Mouse (Mus musculus): ENCODE results near the gene Arl3. TPM values are rescaled to one million over a fixed set of nuclear protein-coding genes. Genes with fewer than 3 reads are reported as not detected.
A peak's percentile ranks its signal among the peaks of the same experiment; 100 is the strongest.

The Arl3 gene
- total RNA-seq (2014; rRNA removed) (66.2 and 71.1 TPM in 2 replicates), polyA plus RNA-seq (2015; fragmentation: Nextera tagmentation; extraction: Ambion mirVana) (220 and 224 TPM in 2 replicates)

DNA sequence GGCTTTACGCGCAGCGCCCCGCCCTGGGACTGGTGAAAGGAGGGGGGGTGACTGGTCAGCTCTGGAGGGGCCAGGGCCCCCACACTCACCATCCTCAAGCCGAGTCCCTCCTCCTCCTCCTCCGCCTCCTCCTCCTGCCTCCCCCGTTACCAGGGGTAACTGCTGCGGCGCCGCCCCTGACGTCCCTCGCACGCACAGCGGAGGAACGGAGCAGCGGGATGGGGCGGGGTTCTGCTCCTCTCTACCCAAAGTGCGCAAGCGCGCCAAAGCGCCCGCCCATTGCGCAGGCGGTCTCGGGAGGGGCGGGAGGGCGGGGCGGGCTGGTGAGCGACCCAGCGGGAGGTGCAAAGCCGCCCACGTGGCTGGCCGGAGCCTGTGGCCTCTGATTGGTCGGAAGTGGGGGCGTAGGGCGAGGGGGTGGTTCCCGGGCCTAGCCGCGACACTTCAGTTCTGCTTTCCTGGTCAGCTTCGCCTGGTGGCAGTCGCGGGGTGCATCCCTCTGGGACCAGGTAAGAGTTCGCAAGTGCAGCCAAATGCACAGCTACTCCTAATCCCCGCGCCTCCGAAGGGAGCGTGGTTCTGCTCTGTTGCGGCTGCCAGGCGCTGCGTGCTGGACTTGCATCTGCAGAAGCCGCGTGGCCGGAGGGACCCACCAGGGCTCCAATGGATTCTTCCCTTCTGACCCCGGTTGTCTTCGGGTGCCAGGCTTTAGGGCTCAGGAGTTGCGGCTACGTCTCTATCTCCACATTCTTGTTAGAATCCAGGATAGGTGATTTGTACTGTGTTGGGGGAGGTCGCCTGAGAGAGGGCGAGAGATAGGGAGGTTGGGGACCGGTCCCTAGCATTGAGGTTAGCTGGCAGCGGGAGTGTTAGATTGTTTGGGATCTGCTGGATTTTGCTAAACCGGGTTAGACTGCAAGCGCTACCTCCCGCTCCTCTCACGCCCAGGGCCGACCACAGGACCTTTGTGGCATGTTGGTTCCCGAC lies at the start of gene Arl3, which contains the start of gene Sfxn2:
Gene Arl3, minus strand, starts transcription at position 248 of the 987 bp plus-strand sequence.
Gene Sfxn2, plus strand, starts transcription at position 415 of the 987 bp plus-strand sequence.
- ATAC-seq = peak; percentile 98
- H3K27me3 ChIP-seq (ENCODE audit: insufficient read depth, low read length) = no peaks in the 10 kb centered on the region
- H3K4me2 ChIP-seq (ENCODE audit: low read depth, low read length) = peak within 1 kb of the TSS; percentile 58
- TF ChIP-seq CTCF (IDR thresholded peaks at IDR 0.05; ENCODE audit: low read depth) = peak; percentile 58
- peak within 1 kb of the TSS; percentile 82 for H3K4me3 ChIP-seq (ENCODE audit: low read length)
- H3K9ac ChIP-seq (replicated peaks; ENCODE audit: low read length) = peak within 1 kb of the TSS; percentile 81
- WGBS = under 1% methylated on average over 64 of the region's 67 CpGs
- H3K4me1 ChIP-seq (ENCODE audit: insufficient read depth, low read length) = peaks cover 15% of the 10 kb centered on the region
- H3K9me3 ChIP-seq (ENCODE audit: low read length) = no peaks in the 10 kb centered on the region
- H3K36me3 ChIP-seq (ENCODE audit: insufficient read depth, low read length) = no peaks in the 10 kb centered on the region
- peak; percentile 98 for DNase-seq (ENCODE audit: low spot score)
- H3K27ac ChIP-seq = peak within 1 kb of the TSS; percentile 85

DNA sequence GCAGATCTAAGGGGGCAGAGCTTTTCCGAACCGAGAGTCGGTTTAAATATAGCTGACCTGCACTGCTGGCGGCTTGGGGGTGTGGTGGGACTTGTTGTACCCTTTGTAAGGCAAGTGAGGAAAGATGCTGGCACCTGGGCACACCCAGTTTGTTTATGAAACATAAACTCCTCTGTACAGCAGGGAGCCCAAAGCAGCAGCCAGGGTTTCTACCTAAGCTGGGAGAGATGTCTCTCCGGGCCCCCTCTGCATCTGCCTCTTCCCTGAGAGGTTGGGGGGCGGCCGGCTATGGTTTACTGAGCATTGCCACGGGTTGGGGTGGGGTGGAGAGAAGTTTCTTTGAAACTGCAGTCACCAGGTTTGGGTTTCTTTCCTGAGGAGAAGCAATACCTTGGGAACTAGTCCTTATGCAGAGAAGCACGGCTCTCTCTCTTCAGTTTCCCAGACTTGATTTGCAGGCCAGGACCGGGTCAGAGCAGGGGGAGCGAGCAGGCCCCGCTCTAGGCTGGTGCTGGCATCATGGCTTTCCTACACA lies 49.7 kb upstream of the Arl3 start:
- Histone ChIP-seq H3K9me3 (ENCODE audit: low read length) (no peaks in the 10 kb centered on the region), H3K27me3 (ENCODE audit: insufficient read depth, low read length) (no peaks in the 10 kb centered on the region), H3K36me3 (ENCODE audit: insufficient read depth, low read length) (no peaks in the 10 kb centered on the region), H3K27ac (peak overlapping the region; percentile 2; the same call in 1 of the 2 replicates), H3K4me2 (ENCODE audit: low read depth, low read length) (peak overlapping the region; percentile 36; the same call in 1 of the 2 replicates), H3K4me3 (ENCODE audit: low read length) (no peak overlapping the region), H3K9ac (replicated peaks; ENCODE audit: low read length) (0 out of 2 replicates have a peak overlapping the region, but pooled peaks have one; percentile 18), H3K4me1 (ENCODE audit: insufficient read depth, low read length) (peaks cover 29% of the 10 kb centered on the region)
- no peak for TF ChIP-seq CTCF (IDR thresholded peaks at IDR 0.05; ENCODE audit: low read depth)
- WGBS = 33% methylated on average over 12 of the region's 12 CpGs
- DNase-seq (ENCODE audit: low spot score) (no peak), ATAC-seq (no peak)

DNA sequence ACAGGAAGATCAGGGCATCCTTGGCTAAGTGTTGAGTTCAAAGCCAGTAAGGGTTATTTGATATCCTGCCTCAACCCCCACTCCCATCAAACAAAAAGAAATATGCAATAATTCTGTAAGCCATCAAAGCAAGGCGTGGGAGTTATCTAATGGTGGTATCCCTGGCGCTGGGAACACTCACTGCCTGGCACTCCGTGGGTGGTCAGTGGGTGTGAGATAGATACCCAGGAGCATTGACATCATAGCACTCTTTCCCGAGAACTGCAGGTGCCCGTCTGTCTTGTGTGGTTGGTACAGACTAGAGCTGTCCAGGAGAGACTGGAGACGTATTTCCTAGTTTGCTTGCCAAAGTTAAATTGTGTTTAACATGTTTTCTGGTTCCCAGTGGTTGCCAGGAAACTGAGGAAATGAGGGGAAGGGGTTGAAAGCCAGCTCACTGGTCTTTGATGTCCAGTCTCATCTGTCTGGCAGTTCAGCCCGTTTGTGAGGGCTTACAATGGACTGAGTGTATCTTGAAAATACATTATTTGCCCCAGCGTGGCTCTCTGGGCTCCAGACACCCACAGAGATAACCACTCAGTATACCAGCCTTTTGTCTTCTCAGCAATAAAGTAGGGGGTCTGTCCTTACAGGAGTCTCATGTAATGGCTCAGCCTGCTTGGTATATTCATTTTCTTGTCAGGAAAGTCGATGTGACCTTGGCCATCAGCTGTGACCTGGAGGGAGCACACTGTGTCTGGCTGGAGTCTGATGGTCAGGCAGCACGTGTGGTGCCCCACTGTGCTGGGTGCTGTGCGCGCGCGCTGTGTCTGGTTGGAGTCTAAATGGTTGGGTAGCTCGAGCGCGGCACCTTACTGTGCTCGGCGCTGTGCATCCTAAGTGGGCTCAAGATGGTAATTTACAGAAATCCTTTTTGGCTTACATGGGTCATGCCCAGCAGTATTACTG lies 48.5 kb upstream of the Arl3 start:
- H3K36me3 ChIP-seq (ENCODE audit: insufficient read depth, low read length) = no peaks in the 10 kb centered on the region
- H3K27ac ChIP-seq = peak overlapping the region; percentile 41; the same call in 1 of the 2 replicates
- no peak for TF ChIP-seq CTCF (IDR thresholded peaks at IDR 0.05; ENCODE audit: low read depth)
- no peak overlapping the region for H3K9ac ChIP-seq (replicated peaks; ENCODE audit: low read length)
- DNase-seq (ENCODE audit: low spot score) = peak; percentile 62
- H3K4me3 ChIP-seq (ENCODE audit: low read length) = no peak overlapping the region
- H3K27me3 ChIP-seq (ENCODE audit: insufficient read depth, low read length) = no peaks in the 10 kb centered on the region
- H3K4me2 ChIP-seq (ENCODE audit: low read depth, low read length) = no peak overlapping the region
- WGBS = 34% methylated on average over 19 of the region's 19 CpGs
- ATAC-seq = peak; percentile 61
- no peaks in the 10 kb centered on the region for H3K9me3 ChIP-seq (ENCODE audit: low read length)
- peaks cover 29% of the 10 kb centered on the region for H3K4me1 ChIP-seq (ENCODE audit: insufficient read depth, low read length)

DNA sequence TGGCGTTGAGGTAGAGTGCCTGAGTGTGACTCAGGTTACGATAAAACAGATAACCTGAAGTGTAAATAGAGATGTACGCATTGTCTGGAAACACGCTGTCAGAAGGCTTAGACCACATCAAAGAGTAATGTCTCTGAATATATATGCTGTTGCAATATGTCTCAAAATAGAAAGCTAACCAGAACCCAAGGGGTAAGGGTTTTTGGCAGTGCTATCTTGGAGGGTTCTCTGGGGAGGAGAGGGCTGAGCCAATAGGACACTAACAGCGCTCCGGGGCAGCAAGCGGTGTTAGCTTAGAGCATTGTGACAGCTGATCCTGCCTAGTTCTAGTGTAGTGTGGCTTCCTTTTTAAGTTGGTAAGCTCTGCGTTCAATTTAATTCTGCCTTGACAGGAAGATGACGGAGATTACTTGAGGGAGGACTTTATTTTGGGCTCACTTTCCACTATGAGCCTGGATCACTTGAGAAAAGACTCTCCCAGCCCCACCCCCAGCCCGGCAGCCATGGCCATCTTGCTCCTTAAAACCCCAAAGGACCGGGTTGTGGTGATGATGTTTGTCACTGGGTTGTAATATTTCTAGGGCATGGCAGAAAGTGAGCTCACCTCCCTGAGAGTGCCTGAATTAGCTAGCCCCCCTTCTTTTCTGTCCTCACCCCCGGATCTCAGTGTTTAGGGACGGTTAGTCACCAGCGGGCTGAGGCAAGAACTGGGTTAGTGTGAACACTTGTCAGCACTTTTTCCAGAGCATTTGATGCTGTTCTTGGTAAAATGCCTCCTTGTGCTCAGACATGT lies 47.2 kb upstream of the Arl3 start:
- no peak for TF ChIP-seq CTCF (IDR thresholded peaks at IDR 0.05; ENCODE audit: low read depth)
- Histone ChIP-seq H3K27ac (peak overlapping the region; percentile 20; the same call in 1 of the 2 replicates), H3K4me2 (ENCODE audit: low read depth, low read length) (no peak overlapping the region), H3K4me1 (ENCODE audit: insufficient read depth, low read length) (peaks cover 29% of the 10 kb centered on the region), H3K9ac (replicated peaks; ENCODE audit: low read length) (no peak overlapping the region), H3K4me3 (ENCODE audit: low read length) (no peak overlapping the region), H3K9me3 (ENCODE audit: low read length) (no peaks in the 10 kb centered on the region), H3K27me3 (ENCODE audit: insufficient read depth, low read length) (no peaks in the 10 kb centered on the region), H3K36me3 (ENCODE audit: insufficient read depth, low read length) (no peaks in the 10 kb centered on the region)
- WGBS = 75% methylated on average over 14 of the region's 14 CpGs
- no peak for ATAC-seq
- no peak for DNase-seq (ENCODE audit: low spot score)

DNA sequence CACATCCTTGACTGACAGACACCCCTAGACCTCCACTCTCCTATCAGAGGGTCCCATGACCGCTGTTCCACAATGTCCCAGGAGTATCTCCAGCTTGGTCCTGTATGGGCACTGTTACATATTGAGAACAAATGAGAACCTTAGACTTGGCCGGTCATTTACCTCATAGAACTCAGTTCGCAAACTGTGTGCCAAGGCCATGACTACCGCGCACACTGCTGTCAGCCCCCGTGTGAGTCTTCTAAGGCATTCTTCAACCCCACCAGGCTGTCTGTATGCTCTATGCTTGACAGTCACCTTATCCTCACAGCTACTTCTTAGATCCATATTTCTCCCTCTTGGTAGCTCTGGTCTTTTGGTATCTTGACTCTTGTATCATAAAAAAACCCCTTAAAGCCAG lies 46.5 kb upstream of the Arl3 start:
- H3K9me3 ChIP-seq (ENCODE audit: low read length) = no peaks in the 10 kb centered on the region
- no peaks in the 10 kb centered on the region for H3K27me3 ChIP-seq (ENCODE audit: insufficient read depth, low read length)
- no peak overlapping the region for H3K4me2 ChIP-seq (ENCODE audit: low read depth, low read length)
- WGBS = 88% methylated on average over 6 of the region's 6 CpGs
- H3K36me3 ChIP-seq (ENCODE audit: insufficient read depth, low read length) = no peaks in the 10 kb centered on the region
- TF ChIP-seq CTCF (IDR thresholded peaks at IDR 0.05; ENCODE audit: low read depth) = no peak
- peaks cover 28% of the 10 kb centered on the region for H3K4me1 ChIP-seq (ENCODE audit: insufficient read depth, low read length)
- H3K27ac ChIP-seq = no peak overlapping the region
- ATAC-seq (no peak), DNase-seq (ENCODE audit: low spot score) (no peak)
- H3K4me3 ChIP-seq (ENCODE audit: low read length) = no peak overlapping the region
- no peak overlapping the region for H3K9ac ChIP-seq (replicated peaks; ENCODE audit: low read length)

All from hindbrain, postnatal 0 days (tissue).